Mouse (Mus musculus): ENCODE measurements at regions not wholly inside any gene's neighbourhood (a gene's known extent, or its start where the extent isn't known, plus 50 kb on each side); places are given as distances from the start of the nearest gene placed in this dataset.

DNA sequence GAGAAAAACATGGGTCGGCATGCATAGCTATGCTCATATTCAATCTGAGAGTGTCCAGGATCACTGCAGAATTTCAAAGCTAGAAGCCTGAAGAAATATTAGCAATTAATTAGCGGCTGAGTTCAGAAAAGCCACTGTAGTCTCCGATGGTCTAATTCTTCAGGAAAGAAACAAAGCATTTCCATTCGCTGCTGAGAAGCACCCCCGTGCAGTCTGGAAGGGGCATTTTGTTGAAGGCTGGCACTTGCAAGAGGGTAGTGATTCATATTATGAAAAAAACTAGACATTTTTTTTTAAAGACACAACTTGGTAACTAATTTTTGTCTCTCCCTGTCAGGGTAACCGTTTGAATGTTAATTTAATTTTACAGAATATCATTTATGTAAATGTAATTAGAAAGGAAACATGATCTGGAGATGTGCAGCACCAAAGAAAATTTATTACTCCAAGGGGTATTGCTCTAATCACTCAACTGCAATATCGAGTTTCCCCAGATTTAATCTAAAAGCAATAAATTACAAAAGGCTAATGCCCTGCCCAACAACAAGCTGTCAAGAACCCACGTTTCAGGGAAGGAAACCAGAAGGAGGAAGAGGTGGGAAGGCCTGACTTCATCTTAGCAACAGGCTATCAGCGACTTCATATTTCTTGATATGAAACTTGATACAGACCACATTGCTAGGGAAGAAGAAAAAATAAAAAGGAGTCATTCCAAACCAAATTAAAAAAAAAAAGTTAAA, 529.1 kb downstream of the Meis1 start:
- H3K9me3 ChIP-seq (replicated peaks), result no peaks in the 10 kb centered on the region
- H3K4me2 ChIP-seq (replicated peaks), result no peak overlapping the region
- H3K4me1 ChIP-seq, result no peaks in the 10 kb centered on the region
- H3K27me3 ChIP-seq, result no peaks in the 10 kb centered on the region
- H3K4me3 ChIP-seq (replicated peaks), result no peak overlapping the region
- H3K27ac ChIP-seq (replicated peaks), result no peak overlapping the region
- no peaks in the 10 kb centered on the region for H3K36me3 ChIP-seq
- ATAC-seq (ENCODE audit: insufficient number of reproducible peaks, low FRiP score, low TSS enrichment, low read depth), result no peak
- 60% methylated on average over 9 of the region's 9 CpGs for WGBS
- H3K9ac ChIP-seq, result no peak overlapping the region

DNA sequence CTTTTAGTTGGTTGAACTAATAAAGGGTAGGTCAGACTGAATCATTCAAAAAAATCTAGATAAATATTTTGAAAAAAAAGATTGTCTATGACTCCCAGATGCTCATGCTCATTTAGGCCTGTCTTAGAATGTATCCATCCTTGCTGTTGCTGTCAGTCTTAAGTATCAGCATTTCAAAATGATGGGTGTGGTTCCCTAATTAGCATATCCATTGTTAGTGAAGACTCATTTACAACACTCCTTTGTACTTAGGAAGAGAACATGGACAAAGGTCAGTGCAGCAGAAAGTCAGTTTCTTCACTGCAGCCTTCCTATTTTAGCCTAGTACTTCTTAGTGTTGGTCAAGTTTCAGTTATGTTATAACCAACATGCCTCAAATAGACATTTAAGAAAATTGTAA, 525.2 kb upstream of the Etaa1 start:
- Histone ChIP-seq H3K27me3 (no peaks in the 10 kb centered on the region), H3K9ac (no peak overlapping the region), H3K4me1 (no peaks in the 10 kb centered on the region), H3K4me2 (replicated peaks) (no peak overlapping the region), H3K4me3 (replicated peaks) (no peak overlapping the region), H3K36me3 (no peaks in the 10 kb centered on the region), H3K9me3 (replicated peaks) (no peaks in the 10 kb centered on the region), H3K27ac (replicated peaks) (no peak overlapping the region)
- ATAC-seq (ENCODE audit: insufficient number of reproducible peaks, low FRiP score, low TSS enrichment, low read depth), result no peak

DNA sequence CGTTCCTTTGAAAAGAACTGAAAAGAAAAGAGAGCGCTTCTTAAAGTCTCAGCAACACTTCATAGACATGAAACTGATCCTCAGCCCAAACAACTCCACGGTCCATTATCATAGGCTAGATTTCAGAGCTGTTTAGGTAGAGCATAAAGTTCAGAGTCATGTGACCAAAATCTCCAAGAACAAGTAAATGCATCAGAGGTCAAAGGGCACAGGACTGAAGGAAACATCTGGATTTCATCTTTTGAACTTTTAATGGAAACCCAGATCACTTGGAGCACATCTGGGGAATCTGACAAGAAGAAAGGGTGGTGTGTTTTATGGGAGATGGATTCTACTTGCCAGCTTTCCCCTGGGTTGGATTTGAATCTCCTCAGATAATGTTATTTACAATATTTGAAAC, 497.6 kb upstream of the Etaa1 start:
- Histone ChIP-seq H3K9ac (no peak overlapping the region), H3K27ac (replicated peaks) (no peak overlapping the region), H3K27me3 (no peaks in the 10 kb centered on the region), H3K4me3 (replicated peaks) (no peak overlapping the region), H3K9me3 (replicated peaks) (no peaks in the 10 kb centered on the region), H3K4me1 (no peaks in the 10 kb centered on the region), H3K4me2 (replicated peaks) (no peak overlapping the region), H3K36me3 (no peaks in the 10 kb centered on the region)
- ATAC-seq (ENCODE audit: insufficient number of reproducible peaks, low FRiP score, low TSS enrichment, low read depth), result no peak
- WGBS, result 32% methylated on average over 3 of the region's 3 CpGs

DNA sequence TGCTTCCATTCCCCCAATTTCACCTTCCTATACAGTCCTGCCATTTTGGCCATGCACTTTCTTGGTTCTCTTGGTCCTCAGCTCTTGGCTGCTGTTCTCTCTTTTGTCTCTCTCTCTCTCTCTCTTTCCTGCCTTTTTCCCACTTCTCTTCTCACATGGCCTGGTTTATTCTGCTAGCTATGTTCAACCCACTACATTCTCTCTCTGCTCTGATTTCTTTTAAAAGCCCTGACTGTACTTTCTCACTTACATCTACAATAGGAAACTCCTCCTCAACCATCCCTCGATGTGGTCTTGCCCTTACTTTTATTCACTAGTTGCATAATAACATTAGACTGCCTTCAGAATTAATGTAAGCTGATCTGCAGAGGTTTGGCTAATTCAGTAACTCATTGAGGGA, 495.2 kb upstream of the Etaa1 start:
- H3K4me1 ChIP-seq, result no peaks in the 10 kb centered on the region
- WGBS, result 61% methylated on average over 1 of the region's 1 CpGs
- no peak overlapping the region for H3K9ac ChIP-seq
- no peak overlapping the region for H3K4me3 ChIP-seq (replicated peaks)
- no peaks in the 10 kb centered on the region for H3K9me3 ChIP-seq (replicated peaks)
- H3K36me3 ChIP-seq, result no peaks in the 10 kb centered on the region
- H3K4me2 ChIP-seq (replicated peaks), result no peak overlapping the region
- no peak for ATAC-seq (ENCODE audit: insufficient number of reproducible peaks, low FRiP score, low TSS enrichment, low read depth)
- no peaks in the 10 kb centered on the region for H3K27me3 ChIP-seq
- no peak overlapping the region for H3K27ac ChIP-seq (replicated peaks)

DNA sequence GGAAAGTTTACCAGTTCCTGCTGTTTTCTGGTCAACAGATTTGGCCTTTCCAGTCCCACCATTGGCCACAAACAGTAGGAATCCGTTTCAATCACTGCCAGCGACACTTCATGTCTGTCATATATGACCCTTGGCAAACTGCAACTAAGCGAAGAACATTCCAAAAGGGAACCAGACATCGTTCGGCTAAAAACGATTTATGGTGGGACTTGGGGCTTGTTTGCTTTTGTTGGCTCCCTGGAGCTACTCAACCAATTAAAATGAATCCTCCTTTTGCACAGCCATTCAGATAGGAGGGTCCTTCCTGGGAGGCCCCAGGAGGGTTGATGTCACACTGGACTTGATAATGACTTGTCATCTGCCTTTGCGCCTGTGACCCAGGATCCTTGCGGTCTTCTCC, 490.9 kb upstream of the Etaa1 start:
- Histone ChIP-seq H3K9me3 (replicated peaks) (no peaks in the 10 kb centered on the region), H3K4me1 (no peaks in the 10 kb centered on the region), H3K9ac (no peak overlapping the region), H3K27me3 (no peaks in the 10 kb centered on the region), H3K4me2 (replicated peaks) (no peak overlapping the region), H3K4me3 (replicated peaks) (no peak overlapping the region), H3K27ac (replicated peaks) (no peak overlapping the region), H3K36me3 (no peaks in the 10 kb centered on the region)
- no peak for ATAC-seq (ENCODE audit: insufficient number of reproducible peaks, low FRiP score, low TSS enrichment, low read depth)
- WGBS, result 47% methylated on average over 8 of the region's 8 CpGs

DNA sequence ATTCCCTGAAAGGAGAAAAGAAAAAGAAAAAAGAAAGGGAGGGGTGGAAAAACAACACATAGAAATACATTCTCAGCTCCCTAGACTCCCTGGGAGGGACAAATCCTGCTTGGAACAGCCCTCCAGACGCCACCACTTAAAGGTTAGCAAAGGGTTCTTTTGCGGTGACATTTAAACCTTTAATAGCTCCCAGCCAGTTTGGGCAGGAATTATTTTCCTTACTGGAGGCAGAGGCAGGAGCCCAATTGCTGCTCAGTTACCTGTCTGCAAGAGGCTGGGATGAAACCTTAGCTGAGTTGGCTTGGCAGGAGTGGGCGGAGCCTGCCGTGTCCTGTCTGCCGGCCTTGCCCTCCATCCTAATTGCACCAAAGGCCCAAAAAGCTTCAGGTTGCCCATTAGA, 490.4 kb upstream of the Etaa1 start:
- no peaks in the 10 kb centered on the region for H3K4me1 ChIP-seq
- WGBS, result 19% methylated on average over 5 of the region's 5 CpGs
- H3K4me3 ChIP-seq (replicated peaks), result no peak overlapping the region
- no peaks in the 10 kb centered on the region for H3K27me3 ChIP-seq
- no peaks in the 10 kb centered on the region for H3K36me3 ChIP-seq
- no peak overlapping the region for H3K9ac ChIP-seq
- ATAC-seq (ENCODE audit: insufficient number of reproducible peaks, low FRiP score, low TSS enrichment, low read depth), result peak; percentile 85
- H3K27ac ChIP-seq (replicated peaks), result no peak overlapping the region
- H3K4me2 ChIP-seq (replicated peaks), result no peak overlapping the region
- H3K9me3 ChIP-seq (replicated peaks), result no peaks in the 10 kb centered on the region

DNA sequence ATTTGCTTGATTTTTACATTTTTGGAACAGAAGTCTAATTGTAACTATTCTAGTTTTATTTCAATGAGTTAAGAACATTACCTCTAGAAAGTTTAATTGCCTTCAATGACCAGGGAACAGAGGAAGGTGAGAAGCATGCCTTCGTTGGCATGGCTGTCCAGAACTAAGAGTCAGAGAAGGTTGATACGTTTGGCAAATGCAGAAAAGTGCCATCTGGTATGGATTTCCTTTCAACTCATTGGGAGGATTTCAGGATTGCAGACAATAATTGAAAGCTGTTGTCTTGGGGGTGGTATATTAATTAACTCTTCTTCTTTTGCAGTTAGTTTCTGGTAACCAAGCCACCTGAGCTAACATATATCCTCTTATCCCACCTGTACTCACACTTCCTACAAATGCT, 489.5 kb upstream of the Etaa1 start:
- 43% methylated on average over 2 of the region's 2 CpGs for WGBS
- no peaks in the 10 kb centered on the region for H3K36me3 ChIP-seq
- ATAC-seq (ENCODE audit: insufficient number of reproducible peaks, low FRiP score, low TSS enrichment, low read depth), result no peak

DNA sequence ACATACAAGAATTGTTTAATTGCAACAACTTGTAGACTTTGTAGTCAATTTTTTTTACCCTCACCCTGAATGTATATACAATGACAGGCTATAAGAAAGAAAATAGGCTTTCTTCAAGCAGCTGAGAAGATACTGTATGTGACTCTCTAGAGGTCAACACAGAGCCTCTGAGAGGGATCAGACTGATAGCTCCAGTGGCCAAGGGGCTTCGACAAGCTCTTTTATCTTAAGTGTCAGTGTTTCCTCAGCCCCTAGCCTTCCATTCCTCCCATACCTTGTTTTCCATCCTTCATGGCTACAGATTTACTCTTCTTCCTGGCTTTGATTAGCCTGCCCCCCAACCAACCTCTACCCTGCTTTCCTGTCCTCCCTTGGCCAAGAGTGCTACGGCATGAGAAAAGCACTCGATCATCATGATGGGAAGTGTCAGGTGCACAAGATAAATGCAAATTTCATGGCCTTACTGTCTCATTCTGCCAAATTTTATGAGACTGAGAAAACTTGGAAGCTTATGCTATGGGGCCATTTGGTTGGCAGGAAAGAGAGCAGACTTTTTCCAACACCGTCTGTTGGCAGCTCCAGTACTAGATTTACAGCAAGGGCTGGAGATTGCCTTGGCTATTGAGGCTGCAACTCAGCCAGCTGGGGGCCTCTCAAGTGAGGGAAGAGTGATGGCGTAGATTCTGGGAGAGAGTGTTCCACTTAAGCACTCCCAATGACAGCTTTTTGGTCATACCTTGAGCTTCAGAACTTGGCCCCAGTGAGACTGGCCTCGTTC, 484.3 kb upstream of the Etaa1 start:
- Histone ChIP-seq H3K9ac (no peak overlapping the region), H3K4me1 (no peaks in the 10 kb centered on the region), H3K36me3 (no peaks in the 10 kb centered on the region), H3K4me3 (replicated peaks) (no peak overlapping the region), H3K9me3 (replicated peaks) (no peaks in the 10 kb centered on the region), H3K27ac (replicated peaks) (no peak overlapping the region), H3K4me2 (replicated peaks) (no peak overlapping the region), H3K27me3 (no peaks in the 10 kb centered on the region)
- 79% methylated on average over 6 of the region's 6 CpGs for WGBS
- no peak for ATAC-seq (ENCODE audit: insufficient number of reproducible peaks, low FRiP score, low TSS enrichment, low read depth)

More for the DNA sequence above, 489.5 kb upstream of the Etaa1 start:
- no peak overlapping the region for H3K4me3 ChIP-seq (replicated peaks)
- no peak overlapping the region for H3K4me2 ChIP-seq (replicated peaks)
- H3K4me1 ChIP-seq, result no peaks in the 10 kb centered on the region
- no peak overlapping the region for H3K27ac ChIP-seq (replicated peaks)
- no peaks in the 10 kb centered on the region for H3K9me3 ChIP-seq (replicated peaks)
- no peak overlapping the region for H3K9ac ChIP-seq
- no peaks in the 10 kb centered on the region for H3K27me3 ChIP-seq

DNA sequence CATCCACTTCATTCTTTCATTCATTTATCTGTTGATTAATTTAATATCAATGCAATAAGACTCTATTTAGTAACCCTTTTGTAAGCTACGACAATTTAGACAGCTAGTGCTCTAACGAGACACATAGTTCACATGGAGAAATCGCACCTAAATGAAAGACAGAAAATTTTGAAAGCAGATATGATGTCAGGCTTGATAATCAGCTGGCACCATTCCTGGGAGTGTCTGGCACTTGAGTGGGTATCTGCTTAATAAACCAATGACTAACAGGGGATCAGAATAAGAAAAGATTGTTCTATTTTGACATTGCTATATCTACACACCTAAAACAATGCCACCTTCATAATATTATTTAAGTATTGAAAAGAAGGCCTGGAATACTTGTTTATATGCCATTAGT, 467.4 kb upstream of the Etaa1 start:
- no peak overlapping the region for H3K9ac ChIP-seq
- no peak overlapping the region for H3K27ac ChIP-seq (replicated peaks)
- H3K27me3 ChIP-seq, result no peaks in the 10 kb centered on the region
- H3K36me3 ChIP-seq, result no peaks in the 10 kb centered on the region
- no peak for ATAC-seq (ENCODE audit: insufficient number of reproducible peaks, low FRiP score, low TSS enrichment, low read depth)
- no peak overlapping the region for H3K4me3 ChIP-seq (replicated peaks)
- WGBS, result 82% methylated on average over 3 of the region's 3 CpGs
- no peaks in the 10 kb centered on the region for H3K9me3 ChIP-seq (replicated peaks)
- no peaks in the 10 kb centered on the region for H3K4me1 ChIP-seq
- H3K4me2 ChIP-seq (replicated peaks), result no peak overlapping the region

DNA sequence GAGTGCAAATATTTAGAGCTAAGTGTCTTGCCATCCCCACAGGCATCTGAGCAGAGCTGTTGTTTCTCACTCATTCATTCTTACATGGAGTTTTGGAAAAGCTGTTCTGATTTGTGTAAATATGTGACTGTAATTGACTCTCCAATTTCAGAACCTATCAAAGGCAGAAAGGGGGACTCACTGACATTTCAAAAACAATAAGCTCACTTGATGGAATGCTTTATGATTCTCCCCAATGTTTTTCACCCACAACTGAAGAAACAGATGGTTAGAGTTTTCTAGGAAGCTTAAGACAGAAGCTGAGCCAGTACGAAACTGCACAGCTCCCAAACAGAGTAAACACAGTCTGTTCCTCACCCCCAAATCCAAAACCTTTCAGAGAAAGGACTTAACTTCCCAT, 460.1 kb upstream of the Etaa1 start:
- Histone ChIP-seq H3K4me3 (replicated peaks) (no peak overlapping the region), H3K9ac (no peak overlapping the region), H3K9me3 (replicated peaks) (no peaks in the 10 kb centered on the region), H3K27ac (replicated peaks) (no peak overlapping the region), H3K27me3 (no peaks in the 10 kb centered on the region), H3K4me1 (no peaks in the 10 kb centered on the region), H3K4me2 (replicated peaks) (no peak overlapping the region), H3K36me3 (no peaks in the 10 kb centered on the region)
- WGBS, result 41% methylated on average over 1 of the region's 1 CpGs
- ATAC-seq (ENCODE audit: insufficient number of reproducible peaks, low FRiP score, low TSS enrichment, low read depth), result no peak

DNA sequence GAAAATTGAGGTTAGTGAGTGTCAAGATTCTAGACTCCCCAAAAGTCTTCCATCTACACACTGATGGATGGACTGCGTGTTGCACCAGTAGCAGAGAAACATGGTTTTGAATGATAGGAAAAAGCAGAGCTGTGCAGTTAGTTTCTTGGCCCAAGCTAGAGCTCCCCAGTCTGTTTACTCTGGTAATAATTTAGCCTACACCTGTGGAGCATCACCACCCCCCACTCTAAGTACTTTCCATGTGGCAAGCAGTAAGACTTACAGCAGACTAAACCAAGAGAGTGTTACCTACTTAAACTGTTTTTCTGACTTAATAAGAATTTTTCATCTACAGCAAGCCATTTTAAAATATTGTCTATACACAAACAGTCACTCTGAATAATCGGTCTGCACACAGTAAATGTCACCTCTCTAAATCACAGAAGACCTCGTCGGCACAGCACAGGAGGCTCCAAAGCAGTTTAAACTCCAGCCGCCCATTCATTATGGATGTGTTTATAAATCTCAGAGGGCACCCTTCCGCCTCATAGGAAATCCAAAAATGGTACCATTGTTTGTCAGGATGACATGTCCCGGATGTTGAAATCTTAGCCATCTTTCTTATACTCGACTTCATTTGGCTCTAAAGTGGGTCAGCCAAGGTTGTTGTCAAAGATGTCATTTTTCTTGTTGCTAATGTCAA, 454.5 kb upstream of the Etaa1 start:
- no peaks in the 10 kb centered on the region for H3K27me3 ChIP-seq
- H3K4me3 ChIP-seq (replicated peaks), result no peak overlapping the region
- 71% methylated on average over 8 of the region's 8 CpGs for WGBS
- no peak for ATAC-seq (ENCODE audit: insufficient number of reproducible peaks, low FRiP score, low TSS enrichment, low read depth)
- H3K4me2 ChIP-seq (replicated peaks), result no peak overlapping the region
- H3K27ac ChIP-seq (replicated peaks), result no peak overlapping the region
- H3K9me3 ChIP-seq (replicated peaks), result no peaks in the 10 kb centered on the region
- H3K36me3 ChIP-seq, result no peaks in the 10 kb centered on the region
- no peak overlapping the region for H3K9ac ChIP-seq
- no peaks in the 10 kb centered on the region for H3K4me1 ChIP-seq

Measured in embryonic facial prominence, embryonic 15.5 days (tissue).